ENCODE assay signal across 8 mouse cellular contexts in genomic region chr14:25353804-25354203, GRCm38 (mm10).
DNase-seq lines count a peak whose midpoint lies in the region; ATAC-seq lines count a peak whose summit lies in the region.

No protein-coding gene starts in this region.

- H3K36me3 ChIP-seq in forebrain, embryonic 13.5 days (ENCODE audit: poor library complexity, severe bottlenecking): no peaks in the 10 kb centered on the region
- no peaks in the 10 kb centered on the region for H3K36me3 ChIP-seq in forebrain, embryonic 16.5 days (ENCODE audit: control insufficient read depth, insufficient read depth)

- peaks cover 10% of the 10 kb centered on the region; the same call in 1 of the 2 replicates for H3K4me1 ChIP-seq in forebrain, embryonic 13.5 days
- H3K4me1 ChIP-seq in forebrain, embryonic 16.5 days (replicated peaks; ENCODE audit: control insufficient read depth, insufficient read depth, low read length): peaks cover 10% of the 10 kb centered on the region; the same call in 1 of the 2 replicates

- no peak for ATAC-seq in forebrain, embryonic 13.5 days
- no peak for ATAC-seq in forebrain, embryonic 16.5 days

- no peaks in the 10 kb centered on the region for H3K27me3 ChIP-seq in forebrain, embryonic 13.5 days
- H3K27me3 ChIP-seq in forebrain, embryonic 16.5 days (replicated peaks; ENCODE audit: control insufficient read depth, insufficient read depth, low read length): no peaks in the 10 kb centered on the region

- H3K9ac ChIP-seq in forebrain, embryonic 13.5 days: 0 out of 2 replicates have a peak overlapping the region, but pooled peaks have one; percentile 2
- no peak overlapping the region for H3K9ac ChIP-seq in forebrain, embryonic 16.5 days (replicated peaks; ENCODE audit: low read depth, low read length)

- H3K4me3 ChIP-seq in forebrain, embryonic 13.5 days: no peak overlapping the region
- no peak overlapping the region for H3K4me3 ChIP-seq in forebrain, embryonic 16.5 days (replicated peaks; ENCODE audit: low read length)

- 85% methylated on average over 8 of the region's 8 CpGs for WGBS in forebrain, embryonic 13.5 days
- 79% methylated on average over 8 of the region's 8 CpGs for WGBS in forebrain, embryonic 16.5 days

- no peaks in the 10 kb centered on the region for H3K9me3 ChIP-seq in forebrain, embryonic 13.5 days (replicated peaks)
- no peaks in the 10 kb centered on the region for H3K9me3 ChIP-seq in forebrain, embryonic 16.5 days (ENCODE audit: control insufficient read depth, low read length)

- H3K4me2 ChIP-seq in forebrain, embryonic 13.5 days: no peak overlapping the region
- H3K4me2 ChIP-seq in forebrain, embryonic 16.5 days (ENCODE audit: low read length): no peak overlapping the region

- DNase-seq in urinary bladder, postnatal 14 days (ENCODE audit: low spot score): peak; percentile 74
- no peak for DNase-seq in urinary bladder, postnatal 10 days (ENCODE audit: low spot score)
- DNase-seq in kidney, adult 9 months: peak; percentile 38
- peak; percentile 62 for DNase-seq in lung, postnatal 25 days (ENCODE audit: low spot score)
- DNase-seq in natural killer cell, adult 2 months (ENCODE audit: low spot score in 2 of 2): no peak
- DNase-seq in urinary bladder, postnatal 25 days (ENCODE audit: low spot score): no peak

- no peak overlapping the region for H3K27ac ChIP-seq in forebrain, embryonic 13.5 days
- H3K27ac ChIP-seq in forebrain, embryonic 16.5 days (ENCODE audit: low read length): no peak overlapping the region

Comparison
In these comparisons a context has a peak if more than half of its experiments do, and no peak if none do; other contexts are left out.
1. DNase-seq: peak in urinary bladder, postnatal 14 days (single experiment), kidney, adult 9 months (single experiment) and lung, postnatal 25 days (single experiment); none in urinary bladder, postnatal 10 days (single experiment), natural killer cell, adult 2 months (0 of 2) and urinary bladder, postnatal 25 days (single experiment).